Mouse (Mus musculus) embryo, embryonic 10 days (tissue): ENCODE measurements around the gene Cdc37.
A peak's percentile ranks its signal among the peaks of the same experiment; 100 is the strongest.

Source experiments
- DNase-seq: peaks from one replicate; pipeline ENCODE4 v3.0.0-alpha.2; 2015; ENCODE audit warnings: low spot score

Gene Cdc37

GRCm38 (mm10) chr9:21167140-21168097, 17.6 kb upstream of the Cdc37 start:
- peak; percentile 66 for DNase-seq

DNA sequence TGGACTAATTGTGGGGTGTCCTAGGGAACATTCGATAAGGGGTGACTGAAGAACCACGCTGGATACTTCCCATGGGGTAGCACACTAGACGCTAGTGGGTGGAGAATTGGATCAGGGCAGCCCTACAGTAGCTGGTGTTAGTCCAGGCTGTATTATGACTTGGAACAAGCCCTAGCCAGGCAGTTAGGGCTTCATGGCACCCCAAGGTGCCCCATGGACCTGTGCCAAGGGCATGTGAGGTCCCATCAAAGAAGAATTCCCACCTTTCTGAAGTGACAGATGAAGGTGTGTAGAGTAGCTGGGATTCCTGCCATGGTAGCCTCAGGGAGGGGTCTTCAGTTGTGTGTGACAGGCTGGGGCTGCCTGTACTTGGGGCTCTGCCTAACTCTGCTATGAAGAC, 16.7 kb upstream of the Cdc37 start:
- DNase-seq = no peak

DNA sequence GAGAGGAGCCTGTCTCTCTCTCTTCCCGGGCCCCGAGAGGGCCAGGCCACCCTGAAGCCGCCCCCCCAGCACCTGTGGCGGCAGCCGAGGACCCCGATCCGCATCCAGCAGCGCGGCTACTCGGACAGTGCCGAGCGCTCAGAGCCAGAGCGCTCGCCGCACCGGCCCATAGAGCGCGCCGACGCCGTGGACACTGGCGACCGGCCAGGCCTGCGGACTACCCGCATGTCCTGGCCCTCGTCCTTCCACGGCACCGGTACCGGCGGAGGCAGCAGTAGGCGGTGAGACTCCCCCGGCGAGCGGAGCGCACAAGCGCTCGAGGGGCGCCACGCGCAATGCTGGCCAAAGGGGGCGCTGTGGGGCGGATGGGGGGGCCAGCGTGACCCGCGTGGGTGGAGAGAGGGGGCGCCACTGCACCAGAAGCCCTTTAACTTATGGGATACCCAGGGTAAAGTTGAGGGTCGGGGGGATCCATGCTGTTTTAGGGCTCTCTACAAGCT, 16.2 kb upstream of the Cdc37 start:
- DNase-seq = no peak

DNA sequence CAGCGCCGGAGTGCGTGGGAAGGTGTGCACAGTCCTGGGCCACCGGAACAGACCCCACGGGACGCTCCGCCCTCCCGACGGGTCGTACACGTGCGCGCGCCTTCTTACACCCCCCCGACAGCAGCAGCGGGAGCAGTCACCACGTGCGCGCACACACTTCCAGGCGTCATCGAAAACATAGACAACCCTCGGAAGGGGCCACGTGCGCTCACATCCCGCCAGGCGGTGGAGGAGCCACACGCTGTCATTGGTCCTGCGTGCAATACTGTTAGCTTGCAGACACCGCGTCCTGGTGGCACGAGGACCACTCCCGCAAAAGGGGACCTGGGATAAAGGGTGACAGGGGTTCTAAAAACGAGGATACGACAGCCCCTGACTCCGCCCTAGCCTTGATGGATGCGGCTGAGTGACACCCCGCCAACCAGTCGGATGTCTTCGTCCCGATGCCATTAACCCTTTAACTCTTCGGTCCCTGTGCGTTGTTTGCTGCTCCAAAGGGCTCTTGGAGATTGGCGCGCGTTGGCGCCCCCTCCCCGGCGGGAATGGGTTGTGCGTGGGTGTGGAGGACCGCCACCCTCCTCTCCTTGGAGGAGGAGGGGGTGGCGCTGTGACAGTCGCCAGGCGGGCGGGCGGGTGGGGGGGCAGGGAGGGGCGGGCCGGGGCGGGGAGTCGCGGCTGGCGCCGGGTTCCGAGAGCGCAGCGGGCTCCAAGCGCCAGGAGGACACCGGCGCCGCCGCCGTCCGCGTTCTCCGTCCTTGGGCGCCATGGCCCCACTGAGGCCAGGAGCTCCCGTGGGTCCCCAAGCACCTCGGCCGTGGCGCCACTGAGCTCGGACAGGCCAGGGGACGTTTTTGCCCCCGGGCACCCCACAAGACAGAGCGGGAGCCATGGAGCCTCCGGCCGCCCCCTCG, 15.5 kb upstream of the Cdc37 start, which contains the start of gene Pde4a:
Pde4a (plus strand) TSS at position 674 of the 911 bp plus-strand sequence.
- DNase-seq = peak; percentile 75

DNA sequence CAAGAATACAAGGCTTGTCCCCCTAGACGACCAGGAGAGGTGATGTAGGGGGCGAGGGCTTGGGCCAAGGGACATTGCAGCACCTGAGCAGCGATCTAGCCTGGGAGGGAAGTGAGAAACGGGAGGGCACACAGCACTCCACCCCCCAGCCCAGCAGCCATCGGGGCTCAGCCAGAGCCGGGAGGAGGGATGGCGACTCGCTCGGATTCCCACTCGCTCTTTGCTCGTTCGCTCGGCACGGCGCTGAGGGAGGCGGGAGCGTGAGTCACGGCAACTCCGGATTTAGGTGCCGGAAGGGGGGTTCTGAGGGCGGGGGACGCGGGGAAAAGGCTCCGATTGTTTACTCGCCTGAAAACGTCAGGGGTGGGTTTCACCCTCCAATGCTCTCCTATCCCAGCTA, 14.3 kb upstream of the Cdc37 start:
- DNase-seq = peak; percentile 33

GRCm38 (mm10) chr9:21163086-21164050, 13.6 kb upstream of the Cdc37 start:
- DNase-seq = no peak

DNA sequence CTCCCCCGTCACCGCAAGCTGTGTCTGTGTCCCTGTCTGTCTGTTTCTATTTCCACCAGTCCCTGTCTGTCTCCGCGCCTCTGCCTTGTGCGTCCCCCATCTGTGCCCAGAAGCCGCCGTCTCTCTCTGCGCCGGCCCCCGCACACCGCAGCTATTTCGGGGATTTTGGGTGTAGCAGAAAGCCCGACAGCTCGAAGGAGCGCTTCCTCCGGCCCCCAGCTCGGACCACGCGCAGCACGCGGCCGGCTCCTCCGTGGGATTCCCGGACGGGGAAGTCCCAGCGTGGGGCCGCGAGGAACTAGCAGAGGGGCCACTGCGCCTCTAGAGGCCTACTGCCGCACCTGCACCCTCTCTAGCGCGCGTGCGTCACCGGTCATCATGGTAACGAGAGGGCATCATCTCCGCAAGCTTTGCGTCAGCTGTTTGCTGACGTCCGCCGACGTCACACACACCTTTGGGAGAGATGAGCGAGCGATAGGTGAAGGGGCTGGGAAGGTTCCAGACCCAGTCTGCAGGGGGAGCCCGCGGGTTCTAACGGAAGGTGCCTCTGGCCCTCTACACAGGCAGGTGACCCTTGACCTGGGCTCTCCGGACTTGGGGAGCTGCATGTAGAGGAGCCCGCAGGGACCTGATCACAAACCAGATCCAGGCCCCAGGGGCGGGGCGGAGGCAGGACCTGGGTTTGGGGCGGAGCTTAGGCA, 11.6 kb upstream of the Cdc37 start:
- DNase-seq = peak; percentile 94

DNA sequence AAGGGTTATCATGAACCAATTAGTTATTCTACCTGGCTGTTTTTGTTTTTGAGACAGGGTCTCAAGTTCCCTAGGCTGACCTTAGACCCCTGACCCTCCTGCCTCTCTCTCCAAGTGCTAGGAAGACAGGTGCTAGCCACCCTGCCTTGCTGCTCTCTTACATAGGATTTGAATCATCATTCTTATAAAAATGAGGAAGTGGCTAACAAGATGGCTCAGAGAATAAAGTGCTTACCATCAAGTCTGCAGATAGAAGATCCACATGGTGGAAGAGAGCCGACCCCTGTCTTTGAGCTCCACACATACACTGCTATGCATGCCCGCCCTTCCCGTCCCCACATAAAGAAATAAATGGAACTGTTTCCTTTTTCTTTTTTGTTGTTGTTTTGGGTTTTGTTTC, 5.0 kb upstream of the Cdc37 start:
- no peak for DNase-seq

DNA sequence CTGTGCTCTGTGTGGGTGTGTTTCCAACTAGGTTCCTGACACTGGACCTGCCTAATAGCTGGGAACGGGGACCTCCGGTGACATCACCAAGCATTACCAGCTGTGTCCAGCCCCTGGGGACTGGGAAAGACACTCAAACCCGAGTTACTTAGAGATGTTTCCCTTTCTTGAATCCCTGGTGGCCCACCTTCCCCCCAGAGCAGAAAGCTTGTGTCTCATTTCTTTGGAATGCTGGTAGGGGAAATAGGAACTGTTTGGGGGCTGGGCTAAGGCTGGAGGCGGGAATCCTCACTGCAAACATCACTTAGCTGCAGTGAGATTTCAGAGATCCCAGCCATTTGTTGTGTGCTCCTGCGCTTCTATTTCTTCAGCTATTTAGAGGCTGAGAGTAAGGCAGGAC, 4.1 kb upstream of the Cdc37 start:
- DNase-seq = peak; percentile 52

DNA sequence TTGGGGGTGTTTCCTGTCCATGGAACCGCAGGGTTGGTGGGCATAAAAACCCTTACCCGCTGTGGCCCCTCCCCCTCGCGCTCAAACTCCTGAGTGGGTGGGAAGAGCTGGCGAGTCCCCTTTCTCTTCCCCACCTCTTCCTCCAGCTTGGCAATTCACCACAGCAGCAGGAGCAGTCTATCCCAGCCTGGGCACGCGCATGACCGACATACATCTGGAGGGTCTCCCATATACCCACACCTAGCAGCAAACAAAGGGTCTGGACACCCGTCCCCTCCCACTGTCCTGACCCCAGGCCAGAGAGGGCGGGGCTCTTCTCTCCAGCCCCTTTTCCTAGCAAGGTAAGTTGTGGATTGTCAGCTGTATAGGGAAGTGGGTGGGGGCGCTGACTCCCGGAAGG, 3.5 kb upstream of the Cdc37 start:
- no peak for DNase-seq

DNA sequence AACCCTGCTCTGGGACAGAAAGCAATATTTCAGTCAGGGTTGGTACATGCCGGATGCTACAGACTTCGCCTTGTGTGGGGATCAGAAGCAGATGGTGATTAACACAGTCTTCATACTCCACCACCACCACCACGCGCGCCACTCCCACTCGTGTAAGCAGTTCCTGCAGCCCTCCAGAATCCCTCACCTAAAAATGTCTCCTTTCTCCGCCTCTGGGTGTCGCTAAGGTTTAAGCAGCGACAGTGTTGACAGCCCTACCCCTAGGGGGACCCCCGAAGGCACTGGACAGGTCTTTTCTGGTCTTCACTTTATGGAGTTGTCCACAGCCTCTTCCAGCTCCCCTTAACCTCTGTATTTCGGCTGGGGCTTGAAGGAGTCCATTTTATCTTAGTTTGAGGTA, 2.9 kb upstream of the Cdc37 start:
- DNase-seq = peak; percentile 78

DNA sequence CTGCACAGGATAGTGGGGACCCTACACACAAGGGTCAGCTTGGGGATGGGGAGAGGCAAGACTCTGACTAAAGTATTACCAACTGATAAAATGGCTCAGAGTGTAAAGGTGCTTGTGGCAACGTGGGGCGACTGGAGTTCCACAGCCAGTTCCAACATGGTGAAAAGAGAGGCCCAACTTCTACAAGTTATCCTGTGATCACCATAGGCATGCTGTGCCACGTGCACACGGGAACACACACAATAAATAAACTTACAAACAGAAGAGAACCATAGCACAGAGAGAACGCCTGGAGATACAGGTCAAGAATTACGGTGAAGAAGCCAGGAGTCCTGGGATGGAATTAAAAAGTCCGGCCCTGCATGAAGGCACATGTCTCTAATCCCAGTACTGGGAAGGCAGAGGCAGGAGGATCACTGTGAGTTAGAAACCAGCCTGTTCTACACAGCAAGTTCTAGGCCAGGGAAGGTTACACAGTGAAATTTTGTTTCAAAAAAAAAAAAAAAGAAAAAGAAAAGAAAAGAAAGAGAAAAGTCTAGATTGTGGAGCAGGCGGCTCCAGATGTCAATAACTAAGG, 617 bp downstream of the Cdc37 start:
- no peak for DNase-seq

- no peak for DNase-seq
These were observed 1.4 kb downstream of the Cdc37 start for GRCm38 (mm10) chr9:21148427-21148826.

- DNase-seq = peak; percentile 54
These were observed 3.1 kb downstream of the Cdc37 start for GRCm38 (mm10) chr9:21146722-21147121.

DNA sequence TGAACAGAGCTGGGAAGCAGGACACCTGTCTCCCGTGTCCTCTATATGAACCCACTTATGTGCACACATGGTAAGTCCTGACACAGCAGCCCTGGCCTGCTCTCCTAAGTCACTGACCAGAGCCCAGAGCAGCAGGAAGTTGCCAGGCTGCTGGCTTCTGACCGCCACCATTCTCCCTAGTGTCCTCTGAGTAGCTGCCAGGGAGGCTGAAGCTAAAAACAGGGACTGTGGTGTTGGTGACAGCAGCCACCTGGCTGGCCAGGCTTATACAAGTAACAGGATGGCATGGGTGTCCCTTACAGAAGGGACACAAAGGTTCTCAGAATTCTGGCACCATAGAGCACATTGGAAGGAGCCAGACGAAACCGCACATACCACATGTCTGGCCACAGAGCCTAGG, 4.4 kb downstream of the Cdc37 start:
- DNase-seq = no peak

GRCm38 (mm10) chr9:21144361-21144760, 5.4 kb downstream of the Cdc37 start:
- DNase-seq = no peak

GRCm38 (mm10) chr9:21141922-21142321, 7.9 kb downstream of the Cdc37 start:
- no peak for DNase-seq

- no peak for DNase-seq
These were observed 11.4 kb downstream of the Cdc37 start for GRCm38 (mm10) chr9:21138386-21138785.

GRCm38 (mm10) chr9:21137229-21137628, 12.6 kb downstream of the Cdc37 start:
- peak; percentile 75 for DNase-seq

DNA sequence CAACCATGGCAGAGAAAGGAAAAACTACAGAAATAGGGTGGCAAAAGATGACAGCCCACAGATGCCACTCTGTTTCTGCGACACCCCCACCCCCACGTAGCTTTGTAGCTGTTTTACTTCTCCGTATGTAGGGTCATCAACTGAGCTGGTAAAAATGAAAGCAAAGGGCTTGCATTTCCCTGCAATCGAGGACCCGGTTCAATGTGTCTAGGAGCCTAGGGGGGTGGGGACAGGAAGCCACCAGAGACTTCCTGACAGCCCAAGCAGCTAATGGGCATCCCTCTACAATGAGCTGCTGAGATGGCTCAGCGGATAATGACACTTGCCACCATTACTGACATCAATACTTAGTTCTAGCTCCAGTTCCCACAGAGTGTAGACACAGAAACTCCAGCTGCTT, 13.4 kb downstream of the Cdc37 start:
- no peak for DNase-seq
